Mouse (Mus musculus) left cerebral cortex, postnatal 14 days (tissue): ENCODE measurements around the gene Spata25. TPM values are rescaled to one million over a fixed set of nuclear protein-coding genes. Genes with fewer than 3 reads are reported as not detected.
"Not testable (repeated sequence)": the region's sequence is repeated elsewhere in the genome, so short reads cannot be mapped to it uniquely, and the experiment has no call there.

ENCODE experiments used
- DNase-seq, 2 experiments: peaks; one replicate each; pipeline ENCODE4 v3.0.0; 2021 to 2022; ENCODE audit warnings: low spot score in 2 of 2, mixed read lengths in 1 of 2
- intact Hi-C: fragments of 180-260 bp; cut with DNase I; formaldehyde crosslinking; loops from one replicate; pipeline ENCODE4 v1.15.1; 2025
- long read RNA-seq, 2 experiments: library from polyadenylated mRNA; stranded (forward); transcript quantifications; one replicate each; pipeline ENCODE4 v2.0.0; 2021
- total RNA-seq, 2 experiments: library from RNA; stranded (reverse); gene quantifications; 2 replicates each; pipeline ENCODE4 v1.2.3; 2021

Gene Spata25
- not detected for total RNA-seq
- long read RNA-seq, experiment 1: 0 reads
- long read RNA-seq, experiment 2: 0 reads

- no peak for DNase-seq
- intact Hi-C loops: no loop called here
These were observed at the start of gene Spata25 for GRCm38 (mm10) chr2:164828437-164828836. TSS of gene Spata25 (minus strand) at chr2:164828537.

- intact Hi-C loops: loop anchor here (5.0 kb wide), 1 partner anchor 45 kb away; the partner anchor contains the start of genes Ctsa and Neurl2
- DNase-seq: not testable (repeated sequence)
These were observed 49.3 kb upstream of the Spata25 start for GRCm38 (mm10) chr2:164877376-164878215.

GRCm38 (mm10) chr2:164875648-164876047, 47.3 kb upstream of the Spata25 start:
- DNase-seq: not testable (repeated sequence)
- intact Hi-C loops: loop anchor here (5.0 kb wide), 1 partner anchor 43 kb away; the partner anchor contains the start of genes Ctsa and Neurl2

GRCm38 (mm10) chr2:164874239-164874769, 46.0 kb upstream of the Spata25 start:
- DNase-seq: no peak
- intact Hi-C loops: no loop called here

- intact Hi-C loops: no loop called here
- DNase-seq: no peak
These were observed 45.3 kb upstream of the Spata25 start for GRCm38 (mm10) chr2:164873621-164874020.

- DNase-seq: no peak
- intact Hi-C loops: no loop called here
These were observed 43.4 kb upstream of the Spata25 start for GRCm38 (mm10) chr2:164871602-164872303.

GRCm38 (mm10) chr2:164868491-164868890, 40.2 kb upstream of the Spata25 start:
- DNase-seq: no peak
- intact Hi-C loops: no loop called here

- no peak for DNase-seq
- intact Hi-C loops: no loop called here
These were observed 39.2 kb upstream of the Spata25 start for GRCm38 (mm10) chr2:164867566-164867965.

GRCm38 (mm10) chr2:164866741-164867551, 38.6 kb upstream of the Spata25 start:
- DNase-seq: no peak

GRCm38 (mm10) chr2:164864593-164864992, 36.3 kb upstream of the Spata25 start:
- no peak for DNase-seq
- intact Hi-C loops: no loop called here

More at GRCm38 (mm10) chr2:164866741-164867551, 38.6 kb upstream of the Spata25 start:
- intact Hi-C loops: no loop called here

GRCm38 (mm10) chr2:164863411-164863810, 35.1 kb upstream of the Spata25 start:
- intact Hi-C loops: not testable (repeated sequence)

GRCm38 (mm10) chr2:164862179-164862861, 34.0 kb upstream of the Spata25 start:
- intact Hi-C loops: no loop called here
- DNase-seq: no peak

More at GRCm38 (mm10) chr2:164863411-164863810, 35.1 kb upstream of the Spata25 start:
- DNase-seq: not testable (repeated sequence)

GRCm38 (mm10) chr2:164861094-164861493, 32.8 kb upstream of the Spata25 start:
- no peak for DNase-seq
- intact Hi-C loops: no loop called here

GRCm38 (mm10) chr2:164859640-164860432, 31.5 kb upstream of the Spata25 start:
- intact Hi-C loops: no loop called here

GRCm38 (mm10) chr2:164859155-164859554, 30.8 kb upstream of the Spata25 start:
- no peak for DNase-seq
- intact Hi-C loops: no loop called here

More at GRCm38 (mm10) chr2:164859640-164860432, 31.5 kb upstream of the Spata25 start:
- no peak for DNase-seq

- DNase-seq: no peak
- intact Hi-C loops: no loop called here
These were observed 29.7 kb upstream of the Spata25 start for GRCm38 (mm10) chr2:164857842-164858553.
